Mouse (Mus musculus): ENCODE data around the gene Nxnl2. TPM values are rescaled to one million over a fixed set of nuclear protein-coding genes. Genes with fewer than 3 reads are reported as not detected.
"Not testable (repeated sequence)": the region's sequence is repeated elsewhere in the genome, so short reads cannot be mapped to it uniquely, and the experiment has no call there.

Nxnl2 gene
- total RNA-seq, 4 experiments from 2014 or later, result 1.1 TPM; not detected in 3

- DNase-seq (ENCODE audit: low spot score in 2 of 2), result no peak
Measured at GRCm38 (mm10) chr13:51178932-51179331, 8.1 kb downstream of the Nxnl2 start.

DNA sequence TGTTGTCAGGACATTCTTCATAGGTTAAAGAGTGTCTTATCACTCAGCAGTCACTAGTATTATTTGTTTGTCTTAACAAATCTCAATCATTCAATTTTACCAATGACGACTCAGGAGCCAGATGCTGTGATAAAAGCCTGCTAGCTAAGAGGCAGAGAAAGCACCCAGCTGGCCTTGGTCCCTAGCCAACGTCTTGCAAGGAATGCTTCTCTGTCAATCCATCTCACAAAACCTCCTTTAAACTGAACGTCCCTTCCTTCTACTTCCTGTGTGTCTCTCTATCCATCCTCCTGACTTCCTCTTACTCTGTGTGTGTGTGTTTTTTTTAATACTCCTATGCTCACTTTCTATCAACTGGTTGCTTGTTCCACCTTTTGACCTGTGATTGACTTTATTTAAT, 8.5 kb downstream of the Nxnl2 start:
- DNase-seq (ENCODE audit: low spot score in 2 of 2), result no peak

DNA sequence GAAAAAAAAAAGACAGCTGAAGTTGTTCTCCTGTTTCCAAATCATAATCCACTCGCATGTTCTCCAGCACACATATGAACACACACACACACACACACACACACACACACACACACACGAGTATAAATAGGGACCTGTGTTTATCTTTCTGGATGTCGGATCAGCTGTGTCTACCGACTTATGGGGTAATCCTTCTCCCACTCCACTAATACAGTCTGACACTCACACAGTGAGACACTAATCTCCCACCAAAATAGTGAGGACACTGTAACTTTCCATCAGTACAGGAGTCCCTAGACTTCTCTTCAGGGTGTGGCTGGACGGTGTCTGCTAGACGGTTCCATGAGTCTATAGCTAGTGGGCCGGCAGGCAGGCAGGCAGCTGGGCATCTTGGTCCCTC, 11.4 kb downstream of the Nxnl2 start:
- DNase-seq (ENCODE audit: low spot score in 2 of 2), result no peak

- DNase-seq (ENCODE audit: low spot score in 2 of 2), result no peak
Measured at GRCm38 (mm10) chr13:51184896-51185295, 14.1 kb downstream of the Nxnl2 start.

GRCm38 (mm10) chr13:51190336-51190735, 19.5 kb downstream of the Nxnl2 start:
- no peak for DNase-seq (ENCODE audit: low spot score in 2 of 2)

DNA sequence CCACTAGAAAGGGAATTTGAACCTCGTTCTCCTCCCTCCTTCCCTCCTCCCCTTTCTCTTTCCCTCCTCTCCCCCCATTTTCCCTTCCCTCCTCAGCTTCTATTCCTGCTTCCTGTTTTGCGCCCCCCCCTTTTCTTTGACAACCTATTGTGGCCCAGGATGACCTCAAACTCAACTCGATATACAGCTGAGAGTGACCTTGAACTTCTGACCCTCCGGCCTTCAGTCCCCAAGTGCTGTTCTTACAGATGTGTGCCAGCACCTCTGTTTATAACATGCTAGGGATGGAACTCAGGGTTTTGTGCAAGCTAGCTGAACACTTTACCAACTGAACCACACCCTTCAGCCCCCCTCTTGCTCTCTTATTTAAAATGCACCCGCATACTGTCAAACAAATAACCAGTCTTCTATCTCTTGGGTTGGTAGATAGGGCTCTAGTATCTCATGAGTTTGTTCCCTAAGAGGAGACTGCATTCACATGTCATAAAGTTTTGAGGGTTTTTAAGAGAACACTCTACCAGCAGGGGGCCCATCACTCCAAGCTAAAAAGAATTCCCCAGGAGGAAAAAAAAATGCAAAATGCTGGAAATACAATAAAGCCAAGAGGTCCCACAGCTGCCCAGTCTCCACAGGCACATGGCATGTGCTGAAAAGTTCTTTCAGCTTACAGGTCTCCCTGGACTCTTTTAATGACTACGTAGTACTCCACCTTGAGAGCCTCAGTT, 20.8 kb downstream of the Nxnl2 start:
- no peak for DNase-seq (ENCODE audit: low spot score in 2 of 2)

- no peak for DNase-seq (ENCODE audit: low spot score in 2 of 2)
Measured at GRCm38 (mm10) chr13:51193893-51194292, 23.1 kb downstream of the Nxnl2 start.

DNA sequence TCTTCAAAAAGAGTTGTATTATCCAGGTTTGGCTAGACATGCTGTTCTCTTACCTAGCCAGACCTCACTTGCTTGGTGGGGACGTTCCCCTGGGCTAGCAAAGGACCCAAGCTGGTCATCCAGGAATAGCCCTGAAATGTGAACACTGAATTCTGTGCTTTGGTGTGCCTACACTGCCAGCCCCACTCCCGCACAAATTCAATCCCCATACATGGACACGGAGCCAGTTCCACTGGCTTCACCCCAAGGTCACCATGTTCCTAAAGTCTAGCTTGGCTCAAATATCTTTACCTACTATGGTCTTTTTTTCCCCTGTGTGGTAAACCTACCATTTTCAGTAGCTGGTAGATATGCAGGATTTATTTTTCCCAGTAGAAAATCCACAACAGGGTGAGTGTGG, 26.9 kb downstream of the Nxnl2 start:
- no peak for DNase-seq (ENCODE audit: low spot score in 2 of 2)

DNA sequence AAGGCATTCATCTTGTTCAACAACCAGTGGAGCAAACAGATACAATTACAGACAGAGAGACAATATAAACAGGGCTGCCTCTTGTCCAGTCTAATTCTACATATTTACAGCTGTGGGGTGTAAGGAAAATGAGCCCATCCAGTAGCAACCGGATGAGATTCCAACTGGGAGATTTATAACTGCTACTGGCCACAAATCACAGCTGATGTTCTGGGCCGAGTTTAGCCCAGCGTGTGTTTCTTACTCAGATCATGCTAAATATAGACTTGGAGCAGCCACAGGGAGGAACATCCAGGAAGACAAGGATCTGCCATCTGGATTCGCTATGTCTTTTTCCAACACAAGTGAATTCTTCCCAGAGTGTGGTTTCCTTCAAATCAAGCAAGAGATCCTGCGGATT, 27.4 kb downstream of the Nxnl2 start:
- DNase-seq (ENCODE audit: low spot score in 2 of 2), result peak in 1 of 2 experiments; percentile 50

GRCm38 (mm10) chr13:51201985-51202843, 31.4 kb downstream of the Nxnl2 start:
- not testable (repeated sequence) for DNase-seq (ENCODE audit: low spot score in 2 of 2)

- DNase-seq (ENCODE audit: low spot score in 2 of 2), result peak; percentile 46 to 55
Measured at GRCm38 (mm10) chr13:51202844-51203173, 32.0 kb downstream of the Nxnl2 start.

- DNase-seq (ENCODE audit: low spot score in 2 of 2), result no peak
Measured at GRCm38 (mm10) chr13:51203467-51203866, 32.6 kb downstream of the Nxnl2 start.

DNA sequence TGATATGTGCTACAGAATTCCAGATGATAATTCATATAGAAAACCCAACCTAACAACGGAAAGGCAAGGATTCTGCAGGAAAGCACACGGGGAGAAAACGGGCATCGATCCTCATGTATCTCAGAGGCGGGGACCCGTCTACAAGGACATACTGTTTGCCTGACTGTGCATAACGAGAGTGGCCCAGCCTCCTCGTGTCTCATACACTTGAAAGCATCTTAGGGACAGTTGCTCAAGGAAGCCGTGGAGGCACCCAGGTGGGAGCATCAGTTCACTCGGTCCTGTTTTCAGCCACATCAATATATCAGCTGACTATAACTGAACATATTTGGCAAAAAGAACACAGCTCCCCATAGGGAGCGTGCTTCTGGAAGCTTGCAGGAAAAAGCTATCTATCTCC, 33.3 kb downstream of the Nxnl2 start:
- DNase-seq (ENCODE audit: low spot score in 2 of 2), result not testable (repeated sequence)

- DNase-seq (ENCODE audit: low spot score in 2 of 2), result peak in 1 of 2 experiments; percentile 59
Measured at GRCm38 (mm10) chr13:51207965-51208364, 37.1 kb downstream of the Nxnl2 start.

- DNase-seq (ENCODE audit: low spot score in 2 of 2), result peak in 1 of 2 experiments; percentile 41
Measured at GRCm38 (mm10) chr13:51208378-51209100, 37.7 kb downstream of the Nxnl2 start.

GRCm38 (mm10) chr13:51210639-51211038, 39.8 kb downstream of the Nxnl2 start:
- DNase-seq (ENCODE audit: low spot score in 2 of 2), result no peak

GRCm38 (mm10) chr13:51214746-51215145, 43.9 kb downstream of the Nxnl2 start:
- no peak for DNase-seq (ENCODE audit: low spot score in 2 of 2)

DNA sequence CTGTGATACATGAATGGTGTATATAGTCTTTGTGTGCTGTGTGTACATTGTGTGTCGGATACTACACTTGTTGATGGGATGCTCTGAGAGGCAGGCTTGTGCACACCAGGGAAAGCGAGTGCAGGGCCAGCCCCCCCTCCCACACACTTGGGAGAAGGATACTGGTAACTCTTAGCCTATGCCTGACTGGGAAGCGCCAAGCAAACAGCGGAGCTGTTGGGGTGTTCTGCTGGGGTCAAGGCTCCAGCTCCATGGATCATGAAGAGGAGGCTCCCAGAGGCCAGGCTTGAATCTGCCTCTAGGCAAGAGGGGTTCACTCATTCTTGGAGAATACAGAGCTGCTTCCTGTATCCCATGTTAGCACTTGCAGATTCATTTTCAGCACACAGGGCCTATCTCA, 50.1 kb downstream of the Nxnl2 start:
- no peak for DNase-seq (ENCODE audit: low spot score in 2 of 2)

- no peak for DNase-seq (ENCODE audit: low spot score in 2 of 2)
Measured at GRCm38 (mm10) chr13:51221425-51222160, 50.8 kb downstream of the Nxnl2 start.

All from left cerebral cortex, adult 8-10 months (tissue).